Mouse (Mus musculus): ENCODE measurements at regions not wholly inside any gene's neighbourhood (a gene's known extent, or its start where the extent isn't known, plus 50 kb on each side); places are given as distances from the start of the nearest gene placed in this dataset.

DNA sequence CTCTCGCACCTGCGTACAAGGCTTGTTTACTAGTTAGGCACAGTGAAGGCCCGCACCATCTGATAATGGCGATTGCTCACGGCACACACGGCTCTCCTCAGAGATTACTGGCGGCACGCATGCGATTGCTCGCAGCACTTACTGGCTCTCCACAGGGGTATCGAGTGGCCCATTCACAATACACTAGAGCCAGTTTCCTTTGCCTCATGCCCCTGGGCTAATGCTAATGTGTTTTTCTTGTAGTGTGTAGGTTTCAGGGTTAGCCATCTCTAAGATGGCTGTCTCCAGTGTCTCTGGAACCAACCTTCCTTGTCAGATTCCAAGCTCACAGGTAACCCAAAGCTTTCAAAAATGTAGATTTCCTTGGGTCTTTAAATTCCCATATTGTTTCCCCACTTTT, 78.1 kb upstream of the Foxn2 start:
- ATAC-seq (replicated peaks; ENCODE audit: insufficient number of reproducible peaks, low FRiP score, low TSS enrichment, poor library complexity, severe bottlenecking) = no peak

DNA sequence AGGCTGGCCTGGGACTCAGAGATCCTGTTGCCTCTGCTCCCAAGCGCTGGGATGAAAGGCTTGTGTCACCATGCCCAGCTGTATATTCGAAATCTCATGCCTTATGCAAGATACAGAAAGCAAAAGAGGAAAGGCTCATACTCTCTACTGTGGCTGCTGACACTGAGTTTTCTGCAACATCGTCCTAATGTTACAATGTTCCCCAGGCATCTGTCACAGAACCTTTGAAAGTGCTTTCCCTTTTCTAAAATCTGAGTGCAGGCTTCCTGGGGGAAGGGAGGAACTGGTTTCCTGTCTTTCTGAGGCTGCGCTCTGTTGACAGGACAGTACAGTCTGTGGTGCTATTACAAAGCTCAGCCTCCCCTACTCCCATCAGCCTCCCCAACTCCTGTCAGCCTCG, 72.6 kb upstream of the Foxn2 start:
- ATAC-seq (replicated peaks; ENCODE audit: insufficient number of reproducible peaks, low FRiP score, low TSS enrichment, poor library complexity, severe bottlenecking) = no peak

DNA sequence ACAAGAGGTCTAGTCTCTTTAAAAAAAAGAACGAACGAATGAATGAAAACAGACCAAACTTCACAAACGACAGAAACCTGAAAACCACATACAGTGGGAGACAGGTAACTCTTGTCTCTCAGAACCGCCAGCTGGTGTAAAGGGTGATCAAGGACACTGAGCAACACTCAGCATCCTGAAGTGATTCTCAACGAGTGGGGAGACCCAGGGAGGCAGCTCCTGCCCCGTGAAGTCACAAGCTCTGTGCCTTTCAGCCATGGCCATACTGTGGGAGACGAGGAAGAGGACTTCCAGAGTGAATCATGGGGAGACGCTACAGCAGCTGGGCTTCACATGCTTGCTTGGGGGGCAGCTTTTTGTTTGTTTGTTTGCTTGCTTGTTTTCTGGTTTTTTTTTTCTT, 70.5 kb upstream of the Foxn2 start:
- ATAC-seq (replicated peaks; ENCODE audit: insufficient number of reproducible peaks, low FRiP score, low TSS enrichment, poor library complexity, severe bottlenecking) = no peak

DNA sequence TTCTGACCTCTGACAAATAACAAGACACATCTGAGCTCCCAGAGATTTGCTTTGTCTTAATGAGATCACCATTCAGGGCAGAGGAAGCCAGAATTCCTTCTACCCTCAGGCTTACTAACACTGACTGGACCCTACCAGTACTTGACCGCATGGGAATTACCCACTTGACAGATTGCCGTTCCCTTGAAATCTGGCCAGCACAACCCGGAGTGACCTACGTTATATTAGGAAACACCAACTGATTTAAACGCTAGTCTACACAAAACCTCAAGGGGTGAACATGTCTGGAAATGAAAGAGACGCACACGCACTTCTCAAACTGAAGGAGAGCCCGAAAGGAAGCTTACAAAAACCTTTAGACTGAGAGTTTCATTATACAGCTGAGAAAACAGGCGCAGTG, 69.8 kb upstream of the Foxn2 start:
- no peak for ATAC-seq (replicated peaks; ENCODE audit: insufficient number of reproducible peaks, low FRiP score, low TSS enrichment, poor library complexity, severe bottlenecking)

DNA sequence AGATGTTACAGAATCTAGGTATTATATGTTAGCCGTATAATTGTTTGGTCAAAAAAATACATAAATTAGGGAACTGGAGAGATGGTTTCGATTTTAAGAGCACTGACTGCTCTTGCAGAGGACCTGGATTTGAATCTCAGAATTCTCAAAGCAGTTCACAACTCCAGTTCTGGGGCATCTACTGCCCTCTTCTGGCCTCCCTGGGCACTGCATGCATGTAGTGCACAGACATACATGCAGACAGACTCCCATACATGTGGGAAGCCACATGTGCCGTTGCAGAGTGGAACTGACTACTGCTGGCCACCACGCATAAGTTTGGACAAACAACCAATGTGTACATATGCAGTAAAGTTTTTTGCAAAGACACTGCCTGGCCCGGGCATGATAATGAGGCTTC, 62.0 kb upstream of the Foxn2 start:
- no peak for ATAC-seq (replicated peaks; ENCODE audit: insufficient number of reproducible peaks, low FRiP score, low TSS enrichment, poor library complexity, severe bottlenecking)

DNA sequence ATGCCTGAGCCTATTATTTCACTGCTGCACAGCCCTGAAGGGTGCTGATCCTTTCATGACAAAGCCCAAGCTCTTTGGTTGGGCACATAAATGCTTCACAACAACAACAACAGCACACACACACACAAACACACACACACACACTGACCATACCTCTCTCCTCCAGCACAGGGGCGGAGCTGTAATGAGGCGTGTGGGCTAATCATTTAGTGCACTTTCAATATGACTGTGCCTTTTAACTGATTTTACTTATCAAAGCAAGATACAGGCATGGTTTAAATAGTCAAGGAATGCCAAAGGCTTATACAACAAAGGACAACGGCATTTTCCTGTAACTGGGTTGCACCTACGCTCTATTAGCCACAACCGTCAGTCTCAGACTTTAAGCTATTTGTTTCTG, 61.1 kb upstream of the Foxn2 start:
- no peak for ATAC-seq (replicated peaks; ENCODE audit: insufficient number of reproducible peaks, low FRiP score, low TSS enrichment, poor library complexity, severe bottlenecking)

DNA sequence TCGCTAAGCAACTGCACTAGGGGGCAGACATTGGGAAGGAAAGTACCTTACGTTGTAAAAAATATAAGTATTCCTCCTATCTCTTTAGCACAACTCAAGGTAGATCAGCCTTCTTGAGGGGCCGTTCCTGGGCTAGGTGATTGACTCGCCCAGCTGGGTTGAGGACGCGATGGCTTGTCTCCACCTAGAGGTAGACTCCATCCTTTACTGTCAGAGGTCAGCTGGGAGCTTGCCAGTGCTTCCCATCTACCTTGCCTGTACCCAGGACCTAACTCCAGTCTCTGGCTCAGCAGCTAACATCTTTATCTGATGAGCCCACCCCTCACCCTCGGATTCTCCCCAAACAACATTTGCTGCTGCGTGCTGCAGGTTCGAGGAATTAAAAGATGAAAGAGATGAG, 59.4 kb upstream of the Foxn2 start:
- ATAC-seq (replicated peaks; ENCODE audit: insufficient number of reproducible peaks, low FRiP score, low TSS enrichment, poor library complexity, severe bottlenecking) = no peak

DNA sequence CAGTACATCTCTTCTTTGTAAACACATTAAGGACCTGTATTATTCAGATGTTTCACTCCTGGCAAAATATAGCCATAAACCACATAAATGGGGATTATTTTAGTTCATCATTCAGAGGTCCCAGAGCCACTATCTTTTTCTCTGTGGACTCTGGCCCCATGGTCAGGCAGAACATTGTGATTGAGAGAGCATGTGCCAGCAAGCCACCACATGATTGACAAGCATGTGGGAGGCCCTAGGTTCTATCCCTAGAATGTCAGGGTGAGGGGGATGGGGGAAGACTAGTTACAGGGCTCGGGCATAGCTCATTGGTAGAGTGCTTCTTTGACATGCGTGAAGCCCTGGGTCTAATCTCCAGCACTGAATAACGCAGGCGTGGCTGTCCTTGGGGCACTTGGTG, 57.1 kb upstream of the Foxn2 start:
- ATAC-seq (replicated peaks; ENCODE audit: insufficient number of reproducible peaks, low FRiP score, low TSS enrichment, poor library complexity, severe bottlenecking) = no peak

DNA sequence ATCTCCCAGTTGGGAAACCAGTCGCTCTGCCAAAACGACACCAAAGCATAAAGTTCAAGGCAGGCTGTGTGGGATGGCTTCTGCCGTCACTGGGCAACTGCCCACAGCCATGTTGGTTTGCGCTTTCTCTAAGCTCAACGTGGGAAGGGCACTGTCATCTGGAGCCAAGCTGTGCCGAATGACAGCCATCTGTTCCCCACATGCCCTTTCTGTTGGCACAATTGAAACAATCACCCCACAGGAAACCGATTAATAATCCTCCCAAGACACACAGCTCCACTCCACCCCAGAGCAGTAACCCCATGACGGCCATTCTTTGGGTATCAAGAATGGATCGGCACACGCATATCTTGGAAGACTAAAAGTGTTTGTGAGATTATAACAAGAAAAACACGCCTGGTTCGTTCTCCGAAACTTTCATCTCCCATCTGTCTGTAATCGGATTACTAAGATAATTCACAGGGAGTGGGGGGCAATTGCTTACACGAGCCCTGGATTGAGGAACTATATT, 52.0 kb upstream of the Foxn2 start:
- no peak for ATAC-seq (replicated peaks; ENCODE audit: insufficient number of reproducible peaks, low FRiP score, low TSS enrichment, poor library complexity, severe bottlenecking)

DNA sequence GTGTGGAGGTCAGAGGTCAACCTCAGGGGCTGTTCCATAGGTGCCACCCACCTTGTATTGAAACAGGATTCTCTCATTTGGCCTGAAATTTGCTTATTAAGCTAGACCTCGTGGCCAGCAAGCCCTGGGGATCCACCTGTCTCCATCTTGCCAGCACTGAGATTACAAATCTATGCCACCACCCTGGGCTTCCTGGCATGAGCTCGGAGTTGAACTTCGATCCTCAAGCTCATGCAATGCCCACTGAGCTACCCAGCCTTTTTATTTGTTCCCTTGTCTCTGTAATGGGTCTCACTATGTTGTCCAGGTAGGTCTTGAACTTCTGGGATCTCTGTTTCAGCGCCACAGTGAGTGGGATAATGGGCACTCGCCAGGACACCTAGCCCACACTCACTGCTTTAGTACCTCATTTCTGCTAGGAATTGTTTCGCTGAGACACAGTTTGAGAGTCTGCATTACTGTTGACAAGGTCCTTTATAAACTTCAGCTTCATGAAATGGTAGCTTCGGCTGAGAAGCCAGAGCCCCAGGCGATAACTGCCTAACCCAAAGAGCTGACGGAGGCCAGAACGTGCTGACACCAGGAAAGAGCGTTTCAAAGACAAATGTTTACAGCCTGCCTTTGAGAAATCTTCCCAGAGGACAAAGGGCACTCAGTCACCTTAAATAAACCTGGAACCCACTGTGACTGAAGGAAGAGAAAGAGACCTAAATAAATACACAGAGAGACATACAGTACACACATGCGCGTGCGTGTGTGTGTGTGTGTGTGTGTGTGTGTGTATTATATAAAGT, 50.6 kb upstream of the Foxn2 start:
- no peak for ATAC-seq (replicated peaks; ENCODE audit: insufficient number of reproducible peaks, low FRiP score, low TSS enrichment, poor library complexity, severe bottlenecking)

Measured in monocyte, adult 5-6 weeks (primary cell).